Mouse (Mus musculus) stomach, embryonic 15.5 days (tissue): ENCODE results near the gene Cd38. TPM values are rescaled to one million over a fixed set of nuclear protein-coding genes. Genes with fewer than 3 reads are reported as not detected.

Experiments
- ATAC-seq: fragments of 200-750 bp; cut with Nextera tagmentation; 2 replicates; pipeline ENCODE4 v1.8.0; 2017; ENCODE audit warnings: low read depth, moderate number of reproducible peaks, moderate TSS enrichment; ENCODE audit not compliant: insufficient read depth, low FRiP score
- H3K27ac ChIP-seq: fragments of 300-500 bp; sonication (generic); 2 replicates; pipeline ENCODE4 v1.5.1; 2015; ENCODE audit warnings: mild to moderate bottlenecking, inconsistent platforms
- H3K27me3 ChIP-seq: fragments of 300-500 bp; sonication (generic); replicated peaks from 2 replicates; pipeline ENCODE4 v1.6.1; 2015; ENCODE audit warnings: inconsistent platforms
- H3K36me3 ChIP-seq: fragments of 300-500 bp; sonication (generic); 2 replicates; pipeline ENCODE4 v1.6.1; 2015; ENCODE audit warnings: inconsistent platforms
- H3K4me1 ChIP-seq: fragments of 300-500 bp; sonication (generic); 2 replicates; pipeline ENCODE4 v1.6.1; 2015; ENCODE audit warnings: inconsistent platforms
- H3K4me2 ChIP-seq: fragments of 300-500 bp; sonication (generic); 2 replicates; pipeline ENCODE4 v1.6.1; 2015; ENCODE audit warnings: mild to moderate bottlenecking, inconsistent platforms
- H3K4me3 ChIP-seq: fragments of 300-500 bp; sonication (generic); replicated peaks from 2 replicates; pipeline ENCODE4 v1.5.1; 2015; ENCODE audit warnings: inconsistent platforms
- H3K9ac ChIP-seq: fragments of 300-500 bp; sonication (generic); 2 replicates; pipeline ENCODE4 v1.6.1; 2015; ENCODE audit warnings: inconsistent platforms
- H3K9me3 ChIP-seq: fragments of 300-500 bp; sonication (generic); 2 replicates; pipeline ENCODE4 v1.6.1; 2016; ENCODE audit warnings: inconsistent platforms
- WGBS: fragments of 180-500 bp; shearing (Covaris S2); methylation state at CpG from one replicate; pipeline ENCODE4 v1.1.7; 2015; 5-methylcytosine and 5-hydroxymethylcytosine counted together
- polyA plus RNA-seq: library from polyadenylated mRNA; unstranded; fragments of >200 nt; fragmentation: Nextera tagmentation; extraction: Ambion mirVana; gene quantifications from 2 replicates; pipeline ENCODE4 v1.2.1, GENCODE M21; 2015

Cd38 gene
- polyA plus RNA-seq = 13.5 and 14.6 TPM in 2 replicates

DNA sequence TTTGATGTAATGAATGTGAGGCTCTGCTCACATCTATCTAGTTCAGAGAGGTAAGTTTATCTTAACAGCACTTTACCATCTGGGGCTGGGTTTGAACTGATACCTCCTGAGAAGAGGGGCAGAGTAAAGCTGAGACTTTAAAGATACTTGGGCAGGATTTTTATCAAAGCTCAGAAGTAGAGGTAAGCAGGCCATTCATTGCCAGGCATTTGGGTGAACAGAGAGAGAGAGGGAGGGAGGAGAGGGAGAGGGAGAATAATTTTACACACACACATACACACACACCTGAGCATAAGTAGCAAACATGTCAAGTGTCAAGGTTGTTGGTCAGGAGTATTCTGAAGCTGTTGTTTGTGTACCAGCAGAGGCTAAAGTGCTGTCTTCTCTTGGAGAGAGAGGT, at the start of gene Cd38:
Gene Cd38, plus strand, starts transcription at position 301 of the 400 bp plus-strand sequence.
- Histone ChIP-seq H3K27ac (peak within 1 kb of the TSS; percentile 31; the same call in 1 of the 2 replicates), H3K36me3 (no peaks in the 10 kb centered on the region), H3K4me1 (peaks cover 7% of the 10 kb centered on the region; the same call in 1 of the 2 replicates), H3K4me3 (peak within 1 kb of the TSS; percentile 42), H3K9ac (no peak within 1 kb of the TSS), H3K9me3 (no peaks in the 10 kb centered on the region), H3K4me2 (peak within 1 kb of the TSS; percentile 64), H3K27me3 (no peaks in the 10 kb centered on the region)
- no peak for ATAC-seq

DNA sequence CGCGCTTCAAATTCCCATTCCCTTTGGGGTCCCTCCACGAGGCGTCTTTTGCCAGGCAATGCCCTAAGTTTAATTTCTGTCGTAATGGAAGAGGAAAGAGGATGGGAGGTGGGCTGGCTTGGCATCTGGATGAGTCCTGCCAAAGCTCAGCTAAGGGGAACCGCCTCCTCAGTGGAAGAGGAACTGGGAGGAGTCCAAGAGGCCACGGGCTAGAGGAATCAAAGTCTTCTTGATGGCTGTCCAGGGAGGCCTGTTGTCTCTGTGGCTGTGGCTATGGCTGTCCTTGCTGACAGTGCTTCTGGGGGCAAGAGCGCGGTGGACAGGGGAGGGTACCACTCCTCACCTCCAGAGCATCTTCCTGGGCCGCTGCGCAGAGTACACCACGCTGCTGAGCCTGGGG, 49.7 kb upstream of the Cd38 start, which contains the start of gene Bst1:
Gene Bst1, plus strand, starts transcription at position 191 of the 400 bp plus-strand sequence.
- no peak within 1 kb of the TSS for H3K27ac ChIP-seq
- ATAC-seq = no peak
- no peak within 1 kb of the TSS for H3K9ac ChIP-seq
- no peaks in the 10 kb centered on the region for H3K27me3 ChIP-seq
- peaks cover 2% of the 10 kb centered on the region; the same call in 1 of the 2 replicates for H3K4me1 ChIP-seq
- H3K9me3 ChIP-seq = no peaks in the 10 kb centered on the region
- H3K4me2 ChIP-seq = no peak within 1 kb of the TSS
- H3K36me3 ChIP-seq = no peaks in the 10 kb centered on the region
- WGBS = 50% methylated on average over 12 of the region's 12 CpGs
- no peak within 1 kb of the TSS for H3K4me3 ChIP-seq

DNA sequence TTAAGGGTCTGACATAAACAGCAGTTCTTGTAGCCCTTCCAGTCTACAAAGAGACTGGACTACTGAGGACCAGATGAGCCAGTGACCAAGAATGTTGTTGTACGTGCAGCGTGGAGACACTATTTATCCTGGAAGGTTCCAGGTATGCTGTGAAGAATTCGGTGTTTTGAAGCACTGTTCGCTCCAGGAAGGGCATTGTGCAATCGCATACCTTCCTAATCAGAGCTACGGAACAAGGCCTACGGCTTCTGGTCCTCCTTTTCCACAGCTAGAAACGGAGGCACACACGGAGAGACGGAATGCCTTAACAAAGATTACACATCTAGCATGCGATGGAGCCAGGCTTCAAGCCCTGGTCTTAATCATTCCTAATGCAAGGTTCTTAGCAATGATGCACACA, 47.6 kb upstream of the Cd38 start:
- Histone ChIP-seq H3K4me2 (no peak overlapping the region), H3K36me3 (no peaks in the 10 kb centered on the region), H3K9ac (no peak overlapping the region), H3K4me3 (no peak overlapping the region), H3K9me3 (no peaks in the 10 kb centered on the region), H3K27ac (no peak overlapping the region), H3K4me1 (peaks cover 2% of the 10 kb centered on the region; the same call in 1 of the 2 replicates), H3K27me3 (no peaks in the 10 kb centered on the region)
- ATAC-seq = no peak
- WGBS = 71% methylated on average over 11 of the region's 11 CpGs

DNA sequence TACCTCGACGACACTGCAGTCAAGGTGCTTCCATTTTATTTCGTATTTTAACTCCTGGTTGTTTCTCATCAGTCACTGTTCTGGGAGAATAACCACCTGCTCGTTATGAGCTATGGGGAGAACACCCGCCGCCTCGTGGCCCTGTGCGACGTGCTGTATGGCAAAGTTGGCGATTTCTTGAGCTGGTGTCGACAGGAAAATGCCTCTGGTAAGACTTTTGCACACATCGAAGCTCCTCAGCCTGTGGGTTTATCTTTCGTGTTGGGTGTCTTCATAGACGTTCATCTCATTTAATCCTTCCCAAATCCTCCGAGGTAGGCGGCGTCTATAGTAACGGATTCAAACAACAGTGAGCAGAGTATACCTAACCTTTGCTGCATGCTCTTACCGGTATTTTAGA, 46.8 kb upstream of the Cd38 start, which contains the start of gene Fbxl5:
Gene Fbxl5, minus strand, starts transcription at position 101 of the 400 bp plus-strand sequence.
- H3K36me3 ChIP-seq = no peaks in the 10 kb centered on the region
- H3K4me1 ChIP-seq = peaks cover 2% of the 10 kb centered on the region; the same call in 1 of the 2 replicates
- H3K4me3 ChIP-seq = no peak within 1 kb of the TSS
- H3K27ac ChIP-seq = no peak within 1 kb of the TSS
- ATAC-seq = no peak
- no peaks in the 10 kb centered on the region for H3K27me3 ChIP-seq
- H3K4me2 ChIP-seq = no peak within 1 kb of the TSS
- H3K9me3 ChIP-seq = no peaks in the 10 kb centered on the region
- H3K9ac ChIP-seq = no peak within 1 kb of the TSS
- WGBS = 82% methylated on average over 19 of the region's 19 CpGs

DNA sequence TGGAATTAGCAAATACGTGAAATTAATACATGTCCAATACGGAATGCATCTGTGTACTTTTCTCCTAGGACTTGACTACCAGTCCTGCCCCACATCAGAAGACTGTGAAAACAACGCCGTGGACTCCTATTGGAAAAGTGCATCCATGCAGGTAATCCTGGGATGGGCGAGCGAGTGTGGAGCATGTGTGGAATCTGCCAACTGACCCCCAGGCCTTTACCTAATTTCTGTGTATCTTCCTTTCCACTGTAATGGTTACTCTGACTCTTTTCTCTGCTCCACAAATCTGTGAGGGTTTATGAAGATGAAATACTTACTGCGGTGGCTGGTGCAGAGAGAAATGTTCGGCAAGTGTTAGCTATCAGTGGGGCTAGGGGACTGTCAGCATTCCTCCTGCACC, 46.2 kb upstream of the Cd38 start:
- H3K4me2 ChIP-seq = no peak overlapping the region
- H3K4me3 ChIP-seq = no peak overlapping the region
- H3K4me1 ChIP-seq = peaks cover 2% of the 10 kb centered on the region; the same call in 1 of the 2 replicates
- no peaks in the 10 kb centered on the region for H3K9me3 ChIP-seq
- 84% methylated on average over 8 of the region's 8 CpGs for WGBS
- no peaks in the 10 kb centered on the region for H3K36me3 ChIP-seq
- H3K27ac ChIP-seq = no peak overlapping the region
- no peaks in the 10 kb centered on the region for H3K27me3 ChIP-seq
- ATAC-seq = no peak
- no peak overlapping the region for H3K9ac ChIP-seq

DNA sequence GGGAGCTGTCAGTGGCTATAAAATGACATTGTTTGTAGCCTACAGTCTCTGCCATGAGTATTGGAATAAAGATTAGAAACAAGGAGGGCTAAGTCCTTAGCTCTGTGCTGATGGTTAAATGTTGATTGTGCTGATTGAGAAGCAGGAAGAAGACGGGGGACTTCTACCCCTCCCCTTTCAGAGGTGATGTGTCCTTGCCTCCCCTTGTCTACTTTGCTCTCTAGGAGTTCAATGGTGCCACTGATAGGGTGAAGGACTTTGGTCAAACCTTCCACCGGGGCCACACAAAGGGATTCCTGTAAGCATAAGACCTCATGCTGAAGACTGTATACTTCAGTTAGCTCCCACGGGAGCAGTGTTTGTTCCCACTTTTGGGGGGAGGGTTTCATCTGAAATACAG, 45.5 kb upstream of the Cd38 start:
- H3K4me2 ChIP-seq = no peak overlapping the region
- peaks cover 2% of the 10 kb centered on the region; the same call in 1 of the 2 replicates for H3K4me1 ChIP-seq
- H3K4me3 ChIP-seq = no peak overlapping the region
- H3K27me3 ChIP-seq = no peaks in the 10 kb centered on the region
- H3K27ac ChIP-seq = no peak overlapping the region
- H3K9me3 ChIP-seq = no peaks in the 10 kb centered on the region
- ATAC-seq = no peak
- 65% methylated on average over 3 of the region's 3 CpGs for WGBS
- H3K9ac ChIP-seq = no peak overlapping the region
- H3K36me3 ChIP-seq = no peaks in the 10 kb centered on the region

DNA sequence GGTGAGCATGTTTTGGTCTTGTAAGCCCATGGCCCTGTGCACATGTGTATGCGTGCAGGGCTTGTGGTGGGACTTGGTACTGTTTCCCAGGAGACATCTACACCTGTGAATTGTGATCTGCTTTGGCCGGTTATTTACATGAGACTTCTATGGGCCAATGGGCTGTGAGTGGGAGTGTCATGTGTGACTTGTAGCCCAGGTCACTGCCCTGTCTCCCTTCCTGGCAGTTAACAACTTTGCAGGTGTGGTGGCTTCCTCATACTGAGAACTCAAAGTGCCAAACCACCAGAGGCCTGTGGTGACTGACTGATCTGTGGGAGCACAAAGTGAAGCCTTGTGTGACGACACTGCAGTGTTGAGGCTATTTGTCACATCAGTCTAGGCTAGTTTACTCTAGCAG, 43.8 kb upstream of the Cd38 start:
- H3K9me3 ChIP-seq = no peaks in the 10 kb centered on the region
- no peak for ATAC-seq

DNA sequence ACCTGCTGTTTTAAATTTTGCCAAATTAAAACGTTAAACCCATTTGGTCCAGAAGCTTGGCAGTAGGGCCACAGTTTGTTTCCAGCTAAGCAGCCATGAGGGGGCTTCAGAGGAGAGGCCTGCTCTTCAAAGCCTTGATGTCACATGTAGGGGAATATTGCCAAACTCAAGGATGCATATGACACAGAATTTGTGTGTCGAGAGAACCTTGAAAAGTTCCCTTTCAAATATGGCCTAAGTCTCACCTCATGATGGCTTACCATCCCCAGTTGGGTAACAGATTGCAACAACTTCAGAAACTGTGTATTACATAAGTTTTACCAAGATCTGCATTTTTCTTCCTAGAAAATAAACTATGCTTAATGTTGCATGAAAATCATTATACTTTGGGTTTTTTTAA, 41.5 kb upstream of the Cd38 start:
- Histone ChIP-seq H3K9ac (no peak overlapping the region), H3K4me1 (no peaks in the 10 kb centered on the region), H3K4me2 (no peak overlapping the region), H3K36me3 (no peaks in the 10 kb centered on the region), H3K27ac (no peak overlapping the region), H3K27me3 (no peaks in the 10 kb centered on the region), H3K4me3 (no peak overlapping the region), H3K9me3 (no peaks in the 10 kb centered on the region)
- ATAC-seq = no peak
- WGBS = 81% methylated on average over 2 of the region's 2 CpGs

More for the DNA sequence above, 43.8 kb upstream of the Cd38 start:
- WGBS = 77% methylated on average over 3 of the region's 3 CpGs
- Histone ChIP-seq H3K27ac (no peak overlapping the region), H3K9ac (no peak overlapping the region), H3K4me1 (no peaks in the 10 kb centered on the region), H3K27me3 (no peaks in the 10 kb centered on the region), H3K36me3 (no peaks in the 10 kb centered on the region), H3K4me2 (no peak overlapping the region), H3K4me3 (no peak overlapping the region)

DNA sequence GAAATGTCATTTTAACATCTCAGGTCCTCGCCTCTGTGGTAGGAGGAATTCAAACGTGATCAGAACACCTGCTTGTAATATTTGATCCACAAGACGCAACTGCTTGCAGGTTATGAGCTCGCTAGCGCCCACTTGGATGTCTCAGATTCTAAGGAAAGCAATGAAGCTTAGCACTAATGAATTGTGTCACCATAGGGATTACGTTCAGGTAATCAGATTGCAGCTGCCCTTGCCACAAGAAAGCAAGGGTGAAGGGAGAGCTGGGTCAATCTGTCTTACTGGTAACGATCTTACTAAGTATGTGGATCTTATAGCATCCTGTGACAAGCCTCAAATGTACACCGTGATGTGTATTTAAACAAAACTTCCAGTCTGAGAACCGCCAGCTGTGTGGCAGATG, 41.0 kb upstream of the Cd38 start:
- no peak for ATAC-seq
- 52% methylated on average over 9 of the region's 9 CpGs for WGBS
- no peak overlapping the region for H3K27ac ChIP-seq

DNA sequence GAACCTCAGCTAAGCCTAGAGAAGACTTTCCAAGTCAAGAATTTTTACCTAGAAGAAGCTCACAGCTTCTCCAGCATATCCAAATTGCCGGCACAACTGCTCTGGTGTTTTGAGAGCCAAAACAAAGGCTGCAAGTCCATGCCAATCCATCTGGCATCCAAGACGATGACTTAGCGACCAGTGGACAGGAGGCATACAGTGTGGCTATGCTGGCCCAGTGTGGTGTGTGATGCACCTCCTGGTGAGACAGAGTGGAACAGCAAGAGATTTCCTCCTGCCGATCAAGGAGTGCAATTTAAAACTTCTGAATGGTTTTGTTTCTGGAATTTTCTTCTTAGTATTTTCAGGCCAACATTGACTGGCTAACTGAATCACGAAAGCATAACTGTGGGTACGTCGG, 31.8 kb upstream of the Cd38 start:
- H3K27me3 ChIP-seq = no peaks in the 10 kb centered on the region
- no peak overlapping the region for H3K9ac ChIP-seq
- H3K4me1 ChIP-seq = no peaks in the 10 kb centered on the region
- H3K4me3 ChIP-seq = no peak overlapping the region
- no peak overlapping the region for H3K27ac ChIP-seq
- no peak overlapping the region for H3K4me2 ChIP-seq
- no peak for ATAC-seq
- H3K36me3 ChIP-seq = no peaks in the 10 kb centered on the region
- WGBS = 89% methylated on average over 7 of the region's 7 CpGs
- no peaks in the 10 kb centered on the region for H3K9me3 ChIP-seq

More for the DNA sequence above, 41.0 kb upstream of the Cd38 start:
- no peaks in the 10 kb centered on the region for H3K4me1 ChIP-seq
- H3K4me2 ChIP-seq = no peak overlapping the region
- no peaks in the 10 kb centered on the region for H3K36me3 ChIP-seq
- H3K27me3 ChIP-seq = no peaks in the 10 kb centered on the region
- no peaks in the 10 kb centered on the region for H3K9me3 ChIP-seq
- no peak overlapping the region for H3K4me3 ChIP-seq
- no peak overlapping the region for H3K9ac ChIP-seq

DNA sequence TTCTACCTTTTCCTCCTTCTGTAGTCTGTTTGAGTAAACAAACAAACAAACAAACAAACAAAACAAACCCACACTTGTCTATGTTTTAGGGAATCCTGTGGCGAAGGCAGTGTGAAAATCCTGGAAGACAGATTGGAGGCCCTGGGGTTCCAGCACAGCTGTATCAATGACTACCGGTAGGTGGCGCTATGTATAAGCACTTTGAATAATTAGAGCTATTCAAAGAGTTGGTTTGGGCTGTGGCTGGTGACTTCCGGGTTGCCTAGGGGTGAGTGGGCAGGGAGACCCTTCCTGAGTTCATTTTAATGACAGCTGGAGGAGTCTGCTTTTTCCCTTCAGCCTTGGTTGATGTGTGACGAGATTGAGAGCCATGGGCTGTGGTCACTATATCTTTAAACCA, 31.0 kb upstream of the Cd38 start:
- H3K4me1 ChIP-seq = no peaks in the 10 kb centered on the region
- ATAC-seq = no peak
- H3K27me3 ChIP-seq = no peaks in the 10 kb centered on the region
- H3K4me3 ChIP-seq = no peak overlapping the region
- no peak overlapping the region for H3K9ac ChIP-seq
- H3K9me3 ChIP-seq = no peaks in the 10 kb centered on the region
- H3K4me2 ChIP-seq = no peak overlapping the region
- 51% methylated on average over 5 of the region's 5 CpGs for WGBS
- no peak overlapping the region for H3K27ac ChIP-seq
- no peaks in the 10 kb centered on the region for H3K36me3 ChIP-seq

DNA sequence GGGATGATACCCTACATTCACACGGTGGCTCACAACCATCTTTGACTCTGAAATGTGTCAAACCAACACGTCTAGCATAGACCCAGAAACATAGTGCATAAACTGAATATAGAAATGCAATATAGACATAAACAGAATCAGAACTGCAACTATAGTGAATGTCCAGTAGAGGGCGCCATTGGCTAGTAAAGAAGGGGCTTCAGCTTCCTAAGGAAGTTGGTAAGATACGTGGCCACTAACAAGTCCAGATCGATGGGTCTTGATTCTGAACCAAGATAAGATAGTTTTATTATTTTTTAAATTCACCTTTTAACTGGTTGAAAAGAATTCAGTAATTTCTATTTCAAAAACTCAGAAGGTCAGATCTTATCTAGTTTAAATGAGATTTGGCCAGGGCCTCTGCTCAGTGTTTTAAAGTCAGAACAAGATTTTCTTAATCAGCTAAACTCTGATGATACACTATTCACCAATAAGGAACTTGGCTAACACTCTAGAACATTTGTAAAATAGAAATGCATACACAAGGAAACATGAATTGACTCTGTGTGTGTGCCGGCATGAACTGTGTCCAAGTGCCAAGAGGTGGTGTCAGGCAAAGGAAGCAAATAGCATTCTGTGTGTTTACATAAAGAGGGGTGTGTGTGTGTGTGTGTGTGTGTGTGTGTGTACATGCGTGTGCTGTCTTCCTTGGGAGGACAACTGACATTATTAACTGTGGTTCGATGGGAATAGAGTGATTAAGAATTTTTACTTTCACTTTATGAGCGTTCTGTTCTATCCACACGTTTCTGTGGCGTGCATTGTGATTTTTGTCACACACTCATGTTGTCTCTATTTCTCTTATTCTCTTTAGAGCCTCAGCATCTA, 27.0 kb upstream of the Cd38 start:
- H3K9ac ChIP-seq = no peak overlapping the region
- H3K27me3 ChIP-seq = no peaks in the 10 kb centered on the region
- no peaks in the 10 kb centered on the region for H3K4me1 ChIP-seq
- H3K4me3 ChIP-seq = no peak overlapping the region
- no peaks in the 10 kb centered on the region for H3K36me3 ChIP-seq
- no peaks in the 10 kb centered on the region for H3K9me3 ChIP-seq
- no peak overlapping the region for H3K27ac ChIP-seq
- no peak for ATAC-seq
- WGBS = 36% methylated on average over 11 of the region's 11 CpGs
- peak overlapping the region; percentile 37 for H3K4me2 ChIP-seq
